Mouse (Mus musculus): Measurements from ENCODE around the gene Diexf. TPM values are rescaled to one million over a fixed set of nuclear protein-coding genes. Genes with fewer than 3 reads are reported as not detected.

Gene Diexf
- polyA plus RNA-seq, 1 experiment from 2014 or later = 2.1 TPM

DNA sequence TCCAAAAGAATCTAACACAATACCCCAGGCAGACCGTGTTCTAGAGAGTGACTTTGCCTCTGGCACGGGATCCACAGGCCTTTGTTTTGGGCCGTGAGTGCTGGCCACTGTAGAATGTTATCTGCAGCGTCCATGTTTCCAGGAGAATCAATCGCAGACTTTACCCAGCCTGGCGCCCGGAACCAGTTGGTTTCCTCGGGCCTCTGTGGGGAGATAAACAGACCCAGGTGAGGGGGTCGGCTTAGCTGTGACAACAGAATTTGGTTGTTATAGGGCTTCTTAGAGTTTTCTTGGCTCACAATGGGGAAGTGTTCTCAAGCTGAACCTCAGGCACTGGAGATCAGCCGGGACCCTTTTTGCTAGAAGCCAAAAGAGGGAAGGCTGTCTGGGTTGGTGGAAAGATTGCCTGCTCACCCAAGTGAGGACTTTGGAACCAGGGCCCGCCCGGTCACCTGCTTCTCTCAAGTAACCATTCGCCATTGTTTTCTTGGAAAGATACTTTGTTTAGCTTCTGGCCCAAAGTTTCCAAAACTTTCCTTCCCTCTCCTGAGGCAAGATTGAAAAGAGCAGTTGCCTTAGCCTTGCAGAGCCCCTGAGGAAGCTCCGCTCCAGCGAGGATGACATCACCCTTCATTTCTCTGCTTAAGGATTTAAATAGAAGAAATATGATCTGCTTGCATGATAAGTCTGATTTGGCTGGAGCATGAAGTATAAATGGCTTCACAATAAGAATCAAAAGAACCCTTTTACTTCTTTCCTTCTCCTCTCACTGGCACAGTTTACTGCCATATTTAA, 26.4 kb upstream of the Diexf start:
- Histone ChIP-seq H3K4me1 (replicated peaks; ENCODE audit: control insufficient read depth, insufficient read depth) (no peaks in the 10 kb centered on the region; the same call in 1 of the 2 replicates), H3K27me3 (ENCODE audit: control insufficient read depth, insufficient read depth, low read length) (no peaks in the 10 kb centered on the region), H3K27ac (replicated peaks) (peak overlapping the region; percentile 86), H3K9me3 (ENCODE audit: control insufficient read depth, low read length) (no peaks in the 10 kb centered on the region), H3K36me3 (ENCODE audit: control insufficient read depth, insufficient read depth, low read length) (no peaks in the 10 kb centered on the region), H3K4me3 (ENCODE audit: low read depth, low read length) (no peak overlapping the region), H3K4me2 (replicated peaks; ENCODE audit: low read depth) (peak overlapping the region; percentile 36), H3K9ac (ENCODE audit: low read length) (peak overlapping the region; percentile 1)
- WGBS = 41% methylated on average over 15 of the region's 15 CpGs
- peak; percentile 33 for ATAC-seq (ENCODE audit: low FRiP score, low TSS enrichment)
- DNase-seq (ENCODE audit: low spot score) = peak; percentile 76
- no peak for TF ChIP-seq EP300 (optimal IDR thresholded peaks at IDR 0.05)
- TF ChIP-seq CTCF (IDR thresholded peaks at IDR 0.05; ENCODE audit: low read depth) = no peak

DNA sequence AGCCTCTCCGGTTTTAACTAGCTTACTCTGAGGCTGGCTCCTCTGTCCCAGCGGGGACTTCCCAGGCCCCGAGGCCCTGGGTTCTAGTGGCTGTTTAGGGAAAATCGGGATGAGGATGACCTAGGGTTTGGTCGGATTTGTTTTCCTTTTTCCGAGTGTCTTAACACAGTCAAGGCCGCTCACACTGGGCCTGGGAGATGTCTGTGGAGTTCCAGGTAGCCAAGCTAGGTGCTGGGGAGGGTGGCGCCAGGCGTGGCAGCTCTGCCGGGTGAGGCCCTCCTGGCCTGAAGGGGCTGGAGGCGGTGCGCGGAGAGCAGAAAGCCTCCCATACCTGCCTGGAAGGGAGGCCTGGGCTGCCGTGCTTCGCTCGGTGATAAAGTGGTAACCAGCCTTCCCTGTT, 23.5 kb upstream of the Diexf start:
- ATAC-seq (ENCODE audit: low FRiP score, low TSS enrichment) (peak; percentile 67), DNase-seq (ENCODE audit: low spot score) (peak; percentile 85)
- TF ChIP-seq EP300 (optimal IDR thresholded peaks at IDR 0.05) (no peak), CTCF (IDR thresholded peaks at IDR 0.05; ENCODE audit: low read depth) (0 out of 2 replicates have a peak, but pooled peaks have one; percentile 16)
- Histone ChIP-seq H3K9ac (ENCODE audit: low read length) (peak overlapping the region; percentile 68), H3K36me3 (ENCODE audit: control insufficient read depth, insufficient read depth, low read length) (no peaks in the 10 kb centered on the region), H3K4me3 (ENCODE audit: low read depth, low read length) (peak overlapping the region; percentile 53), H3K4me2 (replicated peaks; ENCODE audit: low read depth) (peak overlapping the region; percentile 60), H3K4me1 (replicated peaks; ENCODE audit: control insufficient read depth, insufficient read depth) (no peaks in the 10 kb centered on the region; the same call in none of the 2 replicates), H3K9me3 (ENCODE audit: control insufficient read depth, low read length) (no peaks in the 10 kb centered on the region), H3K27me3 (ENCODE audit: control insufficient read depth, insufficient read depth, low read length) (no peaks in the 10 kb centered on the region), H3K27ac (replicated peaks) (peak overlapping the region; percentile 89)
- WGBS = 30% methylated on average over 16 of the region's 16 CpGs

DNA sequence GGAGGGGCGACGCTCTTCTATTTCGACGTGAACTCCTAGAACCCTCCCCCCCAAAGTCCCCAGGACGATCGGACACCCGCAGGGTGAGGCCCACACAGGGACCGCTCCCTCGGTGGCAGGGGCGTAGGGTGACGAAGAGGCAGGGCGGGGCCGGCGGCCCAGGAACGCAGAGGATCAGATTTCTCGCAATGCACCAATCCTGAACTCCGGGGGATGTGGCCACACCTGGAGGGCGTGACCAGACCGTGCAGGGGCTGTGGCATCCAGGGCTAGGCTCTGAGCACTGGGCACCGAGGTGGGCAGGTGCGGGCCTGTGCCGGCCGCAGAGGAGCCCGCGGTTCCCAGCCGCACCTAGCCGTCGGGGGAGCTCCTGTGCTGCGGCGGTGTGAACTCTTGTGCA, 22.8 kb upstream of the Diexf start, which contains the start of gene Irf6:
Gene Irf6, plus strand, starts transcription at position 240 of the 400 bp plus-strand sequence.
- Histone ChIP-seq H3K27me3 (ENCODE audit: control insufficient read depth, insufficient read depth, low read length) (no peaks in the 10 kb centered on the region), H3K9me3 (ENCODE audit: control insufficient read depth, low read length) (no peaks in the 10 kb centered on the region), H3K9ac (ENCODE audit: low read length) (peak within 1 kb of the TSS; percentile 68), H3K4me1 (replicated peaks; ENCODE audit: control insufficient read depth, insufficient read depth) (no peaks in the 10 kb centered on the region; the same call in none of the 2 replicates), H3K4me3 (ENCODE audit: low read depth, low read length) (peak within 1 kb of the TSS; percentile 53), H3K27ac (replicated peaks) (peak within 1 kb of the TSS; percentile 89), H3K36me3 (ENCODE audit: control insufficient read depth, insufficient read depth, low read length) (no peaks in the 10 kb centered on the region), H3K4me2 (replicated peaks; ENCODE audit: low read depth) (peak within 1 kb of the TSS; percentile 60)
- TF ChIP-seq CTCF (IDR thresholded peaks at IDR 0.05; ENCODE audit: low read depth) (0 out of 2 replicates have a peak, but pooled peaks have one; percentile 4), EP300 (optimal IDR thresholded peaks at IDR 0.05) (no peak)
- peak; percentile 97 for ATAC-seq (ENCODE audit: low FRiP score, low TSS enrichment)
- 1% methylated on average over 27 of the region's 30 CpGs for WGBS
- peak; percentile 94 for DNase-seq (ENCODE audit: low spot score)

DNA sequence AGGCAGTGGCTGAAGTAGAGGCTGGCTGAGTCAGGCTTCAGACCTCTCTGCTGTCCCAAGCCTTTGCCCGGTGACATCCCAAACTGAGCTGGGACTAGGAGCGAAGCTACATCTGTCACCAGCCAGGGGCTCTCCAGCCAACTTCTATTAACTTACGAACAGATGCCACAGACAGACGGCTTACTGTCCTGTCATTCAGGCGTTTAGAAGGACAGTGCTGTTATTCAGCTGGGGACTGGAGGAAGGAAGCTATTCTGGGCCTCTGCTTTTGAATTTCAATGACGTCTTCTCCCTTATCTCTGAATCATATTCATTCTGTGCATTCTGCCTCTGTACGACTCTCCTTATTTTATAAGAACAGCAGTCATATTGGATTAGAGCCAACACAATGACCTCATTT, 21.1 kb upstream of the Diexf start:
- H3K4me1 ChIP-seq (replicated peaks; ENCODE audit: control insufficient read depth, insufficient read depth) = no peaks in the 10 kb centered on the region; the same call in 1 of the 2 replicates
- 37% methylated on average over 7 of the region's 7 CpGs for WGBS
- H3K9me3 ChIP-seq (ENCODE audit: control insufficient read depth, low read length) = no peaks in the 10 kb centered on the region
- no peak overlapping the region for H3K4me2 ChIP-seq (replicated peaks; ENCODE audit: low read depth)
- H3K27me3 ChIP-seq (ENCODE audit: control insufficient read depth, insufficient read depth, low read length) = no peaks in the 10 kb centered on the region
- no peak overlapping the region for H3K4me3 ChIP-seq (ENCODE audit: low read depth, low read length)
- H3K9ac ChIP-seq (ENCODE audit: low read length) = no peak overlapping the region
- H3K36me3 ChIP-seq (ENCODE audit: control insufficient read depth, insufficient read depth, low read length) = no peaks in the 10 kb centered on the region
- H3K27ac ChIP-seq (replicated peaks) = no peak overlapping the region
- DNase-seq (ENCODE audit: low spot score) (no peak), ATAC-seq (ENCODE audit: low FRiP score, low TSS enrichment) (no peak)
- TF ChIP-seq CTCF (IDR thresholded peaks at IDR 0.05; ENCODE audit: low read depth) (no peak), EP300 (optimal IDR thresholded peaks at IDR 0.05) (no peak)

DNA sequence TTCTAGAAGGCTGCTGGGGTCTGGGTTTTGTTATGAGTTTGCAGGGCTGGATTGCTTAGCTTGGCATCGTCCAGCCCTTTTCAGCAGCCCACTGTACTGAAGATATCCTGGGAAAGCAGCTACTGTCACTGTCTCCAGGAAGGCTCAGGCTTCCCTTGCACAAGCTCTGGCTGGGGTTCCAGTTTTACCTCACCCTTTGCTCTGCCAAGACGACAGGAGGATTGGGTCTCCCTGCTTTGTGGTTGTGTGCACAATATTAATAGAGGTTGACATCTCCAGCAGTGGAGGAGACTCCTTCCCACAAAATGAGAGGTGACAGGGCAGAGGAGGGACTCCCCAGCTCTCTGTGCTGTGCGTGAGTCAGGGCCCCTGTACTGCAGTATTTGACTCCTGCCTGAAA, 19.2 kb upstream of the Diexf start:
- Histone ChIP-seq H3K27me3 (ENCODE audit: control insufficient read depth, insufficient read depth, low read length) (no peaks in the 10 kb centered on the region), H3K4me2 (replicated peaks; ENCODE audit: low read depth) (no peak overlapping the region), H3K36me3 (ENCODE audit: control insufficient read depth, insufficient read depth, low read length) (no peaks in the 10 kb centered on the region), H3K4me3 (ENCODE audit: low read depth, low read length) (no peak overlapping the region), H3K9ac (ENCODE audit: low read length) (no peak overlapping the region), H3K4me1 (replicated peaks; ENCODE audit: control insufficient read depth, insufficient read depth) (no peaks in the 10 kb centered on the region; the same call in 1 of the 2 replicates), H3K9me3 (ENCODE audit: control insufficient read depth, low read length) (no peaks in the 10 kb centered on the region), H3K27ac (replicated peaks) (no peak overlapping the region)
- no peak for ATAC-seq (ENCODE audit: low FRiP score, low TSS enrichment)
- DNase-seq (ENCODE audit: low spot score) = no peak
- TF ChIP-seq EP300 (optimal IDR thresholded peaks at IDR 0.05) = no peak
- TF ChIP-seq CTCF (IDR thresholded peaks at IDR 0.05; ENCODE audit: low read depth) = no peak
- 52% methylated on average over 3 of the region's 3 CpGs for WGBS

DNA sequence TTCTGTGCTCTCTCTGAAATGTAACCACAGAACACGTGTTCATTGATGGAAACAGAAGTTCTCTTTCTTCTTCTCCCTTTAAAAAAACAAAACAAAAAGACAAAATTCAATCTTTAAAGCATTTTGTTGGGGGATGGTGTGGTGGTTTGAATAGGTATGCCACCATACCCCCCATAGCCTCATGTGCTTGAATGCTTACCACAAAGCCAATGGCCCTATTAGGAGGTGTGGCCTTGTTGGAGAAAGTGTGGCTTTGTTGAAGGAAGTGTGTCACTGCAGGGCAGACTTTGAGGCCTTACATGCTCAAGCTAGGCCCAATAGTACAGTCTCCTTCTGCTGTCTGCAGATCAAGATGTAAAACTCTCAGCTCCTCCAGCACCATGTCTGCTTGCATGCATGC, 16.3 kb upstream of the Diexf start:
- DNase-seq (ENCODE audit: low spot score) (no peak), ATAC-seq (ENCODE audit: low FRiP score, low TSS enrichment) (no peak)
- Histone ChIP-seq H3K27me3 (ENCODE audit: control insufficient read depth, insufficient read depth, low read length) (no peaks in the 10 kb centered on the region), H3K36me3 (ENCODE audit: control insufficient read depth, insufficient read depth, low read length) (no peaks in the 10 kb centered on the region), H3K9ac (ENCODE audit: low read length) (no peak overlapping the region), H3K9me3 (ENCODE audit: control insufficient read depth, low read length) (no peaks in the 10 kb centered on the region), H3K4me1 (replicated peaks; ENCODE audit: control insufficient read depth, insufficient read depth) (no peaks in the 10 kb centered on the region; the same call in 1 of the 2 replicates), H3K27ac (replicated peaks) (no peak overlapping the region), H3K4me3 (ENCODE audit: low read depth, low read length) (no peak overlapping the region), H3K4me2 (replicated peaks; ENCODE audit: low read depth) (no peak overlapping the region)
- TF ChIP-seq CTCF (IDR thresholded peaks at IDR 0.05; ENCODE audit: low read depth) = no peak
- 74% methylated on average over 1 of the region's 1 CpGs for WGBS

Measured in stomach, postnatal 0 days (tissue).